Mouse (Mus musculus): ENCODE data around the gene Cabin1. TPM values are rescaled to one million over a fixed set of nuclear protein-coding genes. Genes with fewer than 3 reads are reported as not detected.
A peak's percentile ranks its signal among the peaks of the same experiment; 100 is the strongest.

Gene Cabin1
- total RNA-seq, 2 experiments from 2014 or later = 68.0 to 70.4 TPM

GRCm38 (mm10) chr10:75647362-75647761 lies 116.8 kb downstream of the Cabin1 start:
- DNase-seq (ENCODE audit: low spot score in 2 of 2) = peak in 1 of 2 experiments; percentile 30
- Histone ChIP-seq H3K27ac (peak overlapping the region; percentile 51; the same call in 1 of the 2 replicates), H3K4me3 (no peak overlapping the region)
- no peak for TF ChIP-seq CTCF (conservative IDR thresholded peaks at IDR 0.05)

GRCm38 (mm10) chr10:75646406-75646805 lies 117.7 kb downstream of the Cabin1 start:
- Histone ChIP-seq H3K4me3 (no peak overlapping the region), H3K27ac (no peak overlapping the region)
- DNase-seq (ENCODE audit: low spot score in 2 of 2) = no peak
- TF ChIP-seq CTCF (conservative IDR thresholded peaks at IDR 0.05) = no peak

GRCm38 (mm10) chr10:75645616-75646015 lies 118.5 kb downstream of the Cabin1 start:
- no peak for DNase-seq (ENCODE audit: low spot score in 2 of 2)
- Histone ChIP-seq H3K27ac (no peak overlapping the region), H3K4me3 (no peak overlapping the region)
- TF ChIP-seq CTCF (conservative IDR thresholded peaks at IDR 0.05) = no peak

GRCm38 (mm10) chr10:75643741-75644343 lies 120.3 kb downstream of the Cabin1 start, which contains the start of gene Susd2:
TSS of gene Susd2 (minus strand) at chr10:75644008.
- H3K27ac ChIP-seq = no peak within 1 kb of the TSS
- no peak for TF ChIP-seq CTCF (conservative IDR thresholded peaks at IDR 0.05)
- peak in 1 of 2 experiments; percentile 46 for DNase-seq (ENCODE audit: low spot score in 2 of 2)
- H3K4me3 ChIP-seq = no peak within 1 kb of the TSS

- Histone ChIP-seq H3K27ac (no peak overlapping the region), H3K4me3 (no peak overlapping the region)
- DNase-seq (ENCODE audit: low spot score in 2 of 2) = no peak
- TF ChIP-seq CTCF (conservative IDR thresholded peaks at IDR 0.05) = no peak
Measured at GRCm38 (mm10) chr10:75642891-75643290, 121.2 kb downstream of the Cabin1 start.

GRCm38 (mm10) chr10:75642436-75642835 lies 121.7 kb downstream of the Cabin1 start:
- no peak overlapping the region for H3K27ac ChIP-seq
- H3K4me3 ChIP-seq = no peak overlapping the region
- no peak for TF ChIP-seq CTCF (conservative IDR thresholded peaks at IDR 0.05)
- peak in 1 of 2 experiments; percentile 8 for DNase-seq (ENCODE audit: low spot score in 2 of 2)

GRCm38 (mm10) chr10:75641721-75642222 lies 122.4 kb downstream of the Cabin1 start:
- H3K27ac ChIP-seq = no peak overlapping the region
- DNase-seq (ENCODE audit: low spot score in 2 of 2) = peak in 1 of 2 experiments; percentile 5
- TF ChIP-seq CTCF (conservative IDR thresholded peaks at IDR 0.05) = no peak
- H3K4me3 ChIP-seq = no peak overlapping the region

GRCm38 (mm10) chr10:75637711-75638110 lies 126.4 kb downstream of the Cabin1 start:
- H3K4me3 ChIP-seq = no peak overlapping the region
- DNase-seq (ENCODE audit: low spot score in 2 of 2) = no peak
- H3K27ac ChIP-seq = no peak overlapping the region
- no peak for TF ChIP-seq CTCF (conservative IDR thresholded peaks at IDR 0.05)

GRCm38 (mm10) chr10:75636084-75636786 lies 127.9 kb downstream of the Cabin1 start:
- no peak for DNase-seq (ENCODE audit: low spot score in 2 of 2)
- TF ChIP-seq CTCF (conservative IDR thresholded peaks at IDR 0.05) = no peak
- H3K27ac ChIP-seq = no peak overlapping the region
- no peak overlapping the region for H3K4me3 ChIP-seq

- peak; percentile 100; the same call in 1 of the 2 replicates for TF ChIP-seq CTCF (conservative IDR thresholded peaks at IDR 0.05)
- H3K4me3 ChIP-seq = no peak overlapping the region
- H3K27ac ChIP-seq = no peak overlapping the region
- DNase-seq (ENCODE audit: low spot score in 2 of 2) = peak; percentile 79 to 92
Measured at GRCm38 (mm10) chr10:75635693-75636055, 128.5 kb downstream of the Cabin1 start.

- no peak overlapping the region for H3K4me3 ChIP-seq
- DNase-seq (ENCODE audit: low spot score in 2 of 2) = no peak
- H3K27ac ChIP-seq = no peak overlapping the region
- no peak for TF ChIP-seq CTCF (conservative IDR thresholded peaks at IDR 0.05)
Measured at GRCm38 (mm10) chr10:75635019-75635692, 129.0 kb downstream of the Cabin1 start.

- no peak for TF ChIP-seq CTCF (conservative IDR thresholded peaks at IDR 0.05)
Measured at GRCm38 (mm10) chr10:75634610-75635009, 129.5 kb downstream of the Cabin1 start.

GRCm38 (mm10) chr10:75633576-75634139 lies 130.5 kb downstream of the Cabin1 start:
- H3K4me3 ChIP-seq = no peak overlapping the region

More at GRCm38 (mm10) chr10:75634610-75635009, 129.5 kb downstream of the Cabin1 start:
- Histone ChIP-seq H3K4me3 (no peak overlapping the region), H3K27ac (no peak overlapping the region)
- DNase-seq (ENCODE audit: low spot score in 2 of 2) = no peak

More at GRCm38 (mm10) chr10:75633576-75634139, 130.5 kb downstream of the Cabin1 start:
- no peak for DNase-seq (ENCODE audit: low spot score in 2 of 2)
- 0 out of 2 replicates have a peak overlapping the region, but pooled peaks have one; percentile 55 for H3K27ac ChIP-seq
- TF ChIP-seq CTCF (conservative IDR thresholded peaks at IDR 0.05) = no peak
